Mouse (Mus musculus) bone marrow macrophage, adult 2 months (primary cell): ENCODE data around the gene Kdelr2.

ENCODE experiments used
- CTCF ChIP-seq: IDR thresholded peaks from 2 replicates; pipeline ENCODE4 v1.5.1; 2012; ENCODE audit warnings: low read depth, mild to moderate bottlenecking, low read length, moderate library complexity
- POLR2A ChIP-seq: IDR thresholded peaks from 2 replicates; pipeline ENCODE4 v1.6.1; 2012; ENCODE audit warnings: mild to moderate bottlenecking, low read depth, low read length, borderline replicate concordance

- TF ChIP-seq POLR2A, result no peak
- TF ChIP-seq CTCF, result no peak
Measured at GRCm38 (mm10) chr5:143371146-143371510, 32.5 kb upstream of the Kdelr2 start.
